Mouse (Mus musculus): ENCODE data around the gene Hcfc2.

Hcfc2 gene

GRCm38 (mm10) chr10:82695956-82696355 lies at the start of gene Hcfc2:
Gene Hcfc2, plus strand, starts transcription at chr10:82696160.
- DNase-seq = no peak

DNA sequence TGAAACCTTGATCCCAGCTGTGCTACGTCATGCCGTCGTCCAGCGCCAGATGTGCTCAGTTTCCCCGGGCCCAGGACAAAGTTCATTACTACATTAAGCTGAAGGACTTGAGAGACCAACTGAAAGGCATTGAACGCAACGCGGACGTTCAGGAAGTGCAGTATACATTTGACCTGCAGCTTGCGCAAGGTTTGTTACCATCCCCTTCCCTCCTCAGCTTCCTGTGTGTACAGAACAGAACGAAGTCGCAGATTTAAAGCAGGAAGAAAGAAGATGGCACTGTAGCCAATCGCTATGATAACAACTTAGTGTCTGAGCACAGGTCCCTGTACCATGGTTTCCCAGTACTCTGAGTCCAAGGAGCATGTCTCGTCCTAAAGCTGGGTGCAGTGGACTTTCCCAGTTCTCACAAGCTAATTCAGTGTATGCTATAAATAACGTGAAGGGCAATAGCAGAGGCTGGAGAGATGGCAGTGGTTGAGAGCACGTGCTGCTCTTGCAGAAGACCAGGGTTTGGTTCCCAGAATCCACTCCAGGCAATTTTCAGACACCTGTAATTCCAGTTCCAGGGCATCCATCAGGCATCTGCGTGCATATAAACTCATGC lies 48.7 kb upstream of the Hcfc2 start:
- no peak for DNase-seq

- no peak for DNase-seq
Observed at GRCm38 (mm10) chr10:82651221-82651620, 44.7 kb upstream of the Hcfc2 start.

GRCm38 (mm10) chr10:82652625-82653024 lies 43.3 kb upstream of the Hcfc2 start:
- no peak for DNase-seq

DNA sequence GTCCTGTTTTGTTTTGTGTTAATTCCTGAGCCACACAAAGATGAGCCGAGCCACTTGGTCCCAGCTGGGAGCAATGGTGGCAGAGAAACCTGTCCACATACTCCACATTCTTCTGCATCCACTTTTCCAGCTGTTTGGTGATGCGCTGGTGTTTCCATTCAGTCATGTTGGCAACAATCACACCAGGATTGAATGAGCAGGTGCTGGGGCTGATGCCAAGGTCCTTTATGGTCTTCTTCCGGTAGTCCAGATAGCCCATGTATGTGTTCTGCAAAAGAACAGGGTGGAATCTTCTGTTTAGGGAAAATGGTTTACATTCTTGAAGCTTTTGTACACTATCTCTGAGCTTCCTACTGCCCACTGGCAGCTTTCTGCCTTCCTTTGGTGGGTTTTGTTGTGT lies 41.4 kb upstream of the Hcfc2 start:
- no peak for DNase-seq

- DNase-seq = no peak
Observed at GRCm38 (mm10) chr10:82661820-82662219, 34.1 kb upstream of the Hcfc2 start.

- DNase-seq = no peak
Observed at GRCm38 (mm10) chr10:82662267-82662990, 33.5 kb upstream of the Hcfc2 start.

- no peak for DNase-seq
Observed at GRCm38 (mm10) chr10:82663289-82663688, 32.7 kb upstream of the Hcfc2 start.

DNA sequence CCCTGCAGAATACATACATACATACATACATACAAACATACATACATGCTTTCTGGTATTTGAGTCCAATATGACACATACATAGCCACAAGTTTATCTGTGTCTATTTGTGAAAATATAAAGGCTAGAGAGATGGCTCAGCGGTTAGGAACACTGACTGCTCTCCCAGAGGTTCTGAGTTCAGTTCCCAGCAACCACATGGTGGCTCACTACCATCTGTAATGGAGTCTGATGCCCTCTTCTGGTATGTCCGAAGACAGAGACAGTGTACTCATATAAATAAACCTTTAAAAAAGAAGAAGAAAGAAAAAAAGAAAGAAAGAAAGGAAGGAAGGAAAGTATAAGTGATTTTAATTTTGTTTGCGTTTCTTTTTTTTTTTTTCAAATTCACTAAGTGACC lies 30.0 kb upstream of the Hcfc2 start:
- DNase-seq = no peak

DNA sequence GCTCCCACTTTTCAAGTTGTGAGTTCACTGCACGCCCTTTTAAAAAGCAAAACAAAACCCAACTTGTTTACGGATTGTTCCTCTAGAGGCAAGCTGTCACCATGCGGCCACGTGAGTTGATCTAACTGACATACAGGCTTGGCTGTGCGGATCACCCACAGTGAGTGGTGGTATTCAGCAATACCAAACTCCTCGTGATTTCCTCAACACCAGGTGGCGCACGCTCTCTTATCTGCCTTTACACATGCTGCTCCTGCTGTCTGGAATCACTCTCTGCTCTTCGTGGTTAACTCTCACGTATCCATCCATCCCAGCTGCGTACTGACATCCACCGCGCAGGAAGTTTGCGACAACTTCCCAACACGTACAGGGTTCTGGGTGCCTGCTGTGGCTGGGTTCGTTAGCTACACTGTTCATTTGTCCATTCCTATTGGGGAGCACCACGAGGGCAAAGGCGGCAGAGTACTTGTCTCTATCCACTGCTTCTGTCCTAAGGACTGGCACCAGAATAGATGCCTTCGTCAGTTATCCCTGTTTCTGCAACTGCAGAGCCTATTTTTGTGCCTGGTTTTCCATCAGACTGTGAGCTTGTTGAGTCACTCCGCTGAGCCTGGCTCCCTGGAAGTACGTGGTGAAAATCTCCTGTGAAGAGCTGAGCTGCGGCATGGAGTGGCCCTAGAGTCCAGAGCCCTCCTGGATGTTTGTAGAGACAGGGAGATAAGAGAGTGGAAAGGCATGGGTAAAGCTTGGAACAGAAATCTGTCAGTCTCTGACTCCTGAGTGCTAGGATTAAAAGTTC lies 29.3 kb upstream of the Hcfc2 start:
- peak; percentile 93 for DNase-seq

- DNase-seq = no peak
Observed at GRCm38 (mm10) chr10:82670205-82670604, 25.8 kb upstream of the Hcfc2 start.

GRCm38 (mm10) chr10:82676949-82677348 lies 19.0 kb upstream of the Hcfc2 start:
- DNase-seq = no peak

- DNase-seq = no peak
Observed at GRCm38 (mm10) chr10:82680769-82681168, 15.2 kb upstream of the Hcfc2 start.

- DNase-seq = no peak
Observed at GRCm38 (mm10) chr10:82681639-82682038, 14.3 kb upstream of the Hcfc2 start.

GRCm38 (mm10) chr10:82685440-82685839 lies 10.5 kb upstream of the Hcfc2 start:
- no peak for DNase-seq

DNA sequence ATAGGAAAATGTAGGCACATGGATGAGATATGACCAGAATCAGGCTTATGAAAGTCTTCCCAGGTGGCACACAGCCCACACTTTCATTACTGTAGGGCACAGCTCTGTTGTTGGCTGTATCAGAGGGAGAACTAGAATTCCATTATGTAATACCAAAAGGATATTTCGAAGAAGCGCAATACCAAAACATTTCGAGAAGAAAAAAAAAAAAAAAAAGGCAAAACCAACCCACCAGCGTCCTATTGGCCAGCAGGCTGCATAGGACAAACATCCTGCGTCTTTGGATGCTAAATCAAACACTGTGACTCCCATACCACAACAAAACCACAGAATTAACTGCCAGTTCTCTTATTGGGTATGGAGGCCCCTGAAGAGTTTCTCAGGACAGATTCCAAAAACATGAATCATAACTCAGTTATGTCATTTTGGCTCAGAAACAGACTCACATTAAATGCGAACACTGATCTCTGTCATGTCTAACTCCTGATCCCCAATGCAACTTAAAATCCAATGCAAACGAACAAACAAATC lies 6.2 kb upstream of the Hcfc2 start:
- DNase-seq = no peak

GRCm38 (mm10) chr10:82690494-82690893 lies 5.5 kb upstream of the Hcfc2 start, which contains the start of gene Glt8d2:
Gene Glt8d2, minus strand, starts transcription at chr10:82690650.
- DNase-seq = peak; percentile 18

DNA sequence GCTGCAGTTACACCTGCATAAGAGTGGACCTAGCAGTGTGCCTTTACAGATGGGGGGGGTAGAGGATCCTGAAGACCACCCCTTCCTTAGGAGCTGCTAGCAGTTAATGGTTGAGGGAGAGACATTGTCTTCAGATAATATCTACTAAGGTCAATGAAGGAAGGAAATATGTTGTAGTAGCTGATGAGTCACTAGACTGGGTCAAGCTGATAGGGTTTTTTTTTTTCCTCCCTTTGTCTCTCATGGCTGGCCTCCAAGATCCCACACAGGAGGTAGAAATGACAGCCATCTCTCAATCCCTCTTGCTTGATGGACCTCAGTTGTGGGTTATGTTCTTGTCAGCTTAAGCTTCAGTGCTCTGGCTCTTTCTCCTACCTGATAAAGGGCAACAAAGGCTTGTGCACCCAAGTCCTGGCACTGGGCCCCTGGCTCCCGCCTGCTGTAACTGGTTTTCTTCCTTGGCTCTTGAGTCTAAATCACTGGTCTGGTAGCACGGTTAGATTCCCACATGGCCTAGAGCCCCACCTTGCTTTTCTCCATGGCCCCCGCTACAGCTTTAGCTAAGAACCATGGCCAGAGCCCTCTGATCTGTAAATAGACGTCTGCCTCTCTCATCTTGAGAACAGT lies 606 bp downstream of the Hcfc2 start:
- DNase-seq = no peak

- no peak for DNase-seq
Observed at GRCm38 (mm10) chr10:82697305-82697898, 1.4 kb downstream of the Hcfc2 start.

DNA sequence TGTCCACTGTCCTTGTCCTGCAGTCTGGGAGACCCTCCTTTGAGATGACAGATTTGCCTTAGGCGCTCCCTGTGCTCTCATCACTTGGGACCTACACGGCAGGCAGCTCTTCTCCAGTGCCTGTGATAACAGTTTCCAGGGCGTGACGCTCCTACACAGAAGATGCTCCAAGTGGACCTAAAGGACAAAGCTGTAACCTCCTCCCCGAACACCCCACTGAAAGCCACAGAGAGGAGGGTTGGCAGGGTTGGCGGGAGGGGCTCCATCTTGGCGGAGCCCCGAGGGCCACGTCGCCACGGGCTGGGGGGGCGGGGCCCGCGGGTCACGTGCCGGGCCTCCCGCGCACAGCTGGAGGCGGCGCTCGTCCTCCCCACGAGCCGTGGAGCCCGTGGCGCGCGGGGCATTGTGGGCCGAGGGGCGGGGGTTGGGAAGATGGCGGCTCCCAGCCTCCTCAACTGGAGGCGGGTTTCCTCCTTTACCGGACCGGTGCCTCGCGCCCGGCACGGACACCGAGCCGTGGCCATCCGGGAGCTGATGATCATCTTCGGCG lies 2.8 kb downstream of the Hcfc2 start:
- DNase-seq = peak; percentile 94

GRCm38 (mm10) chr10:82699296-82699941 lies 3.5 kb downstream of the Hcfc2 start:
- DNase-seq = peak; percentile 35

DNA sequence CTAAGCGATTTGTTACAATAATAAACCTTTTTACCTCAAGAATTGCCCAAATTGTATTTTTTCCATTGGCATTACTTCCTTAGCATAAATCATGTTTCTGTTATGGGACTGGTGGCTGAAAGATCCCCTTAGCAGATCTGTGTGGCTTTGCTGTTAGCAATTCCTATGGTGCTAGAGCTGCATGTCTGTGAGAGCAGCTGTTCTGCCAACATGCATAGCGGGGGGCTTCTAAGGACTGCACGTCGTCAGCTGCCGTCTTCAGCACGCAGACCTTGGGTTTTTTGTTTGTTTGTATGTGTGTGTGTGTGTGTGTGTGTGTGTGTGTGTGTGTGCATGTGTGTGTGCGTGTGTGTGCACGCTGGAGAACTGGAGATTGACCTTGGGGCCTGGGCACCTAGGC lies 45.4 kb downstream of the Hcfc2 start:
- DNase-seq = no peak
